Mouse (Mus musculus) kidney, adult 9 months (tissue): ENCODE measurements around the gene Rbp4.
A peak's percentile ranks its signal among the peaks of the same experiment; 100 is the strongest.

Source experiments
- DNase-seq: peaks from one replicate; pipeline ENCODE4 v3.0.0; 2022

Rbp4 gene

DNA sequence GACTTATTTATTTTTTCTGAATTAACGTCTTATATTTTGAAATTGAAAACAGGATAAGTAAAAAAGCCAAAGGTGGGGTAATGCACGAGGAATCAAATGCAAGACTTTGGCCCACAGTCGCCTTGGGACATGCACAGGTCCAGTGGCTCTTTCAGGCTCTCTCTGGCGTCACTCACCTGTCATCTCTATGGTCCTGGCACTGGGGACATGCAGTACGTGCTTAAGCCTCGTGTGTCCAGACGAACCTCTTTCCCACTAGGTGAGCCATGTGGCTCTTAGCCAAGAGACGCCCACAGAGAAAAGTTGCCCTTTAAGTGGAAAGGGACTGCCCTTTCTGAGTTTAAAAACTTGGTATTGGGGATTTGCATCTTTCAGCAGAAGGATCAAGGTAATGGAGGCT lies 35.7 kb downstream of the Rbp4 start:
- DNase-seq: no peak

DNA sequence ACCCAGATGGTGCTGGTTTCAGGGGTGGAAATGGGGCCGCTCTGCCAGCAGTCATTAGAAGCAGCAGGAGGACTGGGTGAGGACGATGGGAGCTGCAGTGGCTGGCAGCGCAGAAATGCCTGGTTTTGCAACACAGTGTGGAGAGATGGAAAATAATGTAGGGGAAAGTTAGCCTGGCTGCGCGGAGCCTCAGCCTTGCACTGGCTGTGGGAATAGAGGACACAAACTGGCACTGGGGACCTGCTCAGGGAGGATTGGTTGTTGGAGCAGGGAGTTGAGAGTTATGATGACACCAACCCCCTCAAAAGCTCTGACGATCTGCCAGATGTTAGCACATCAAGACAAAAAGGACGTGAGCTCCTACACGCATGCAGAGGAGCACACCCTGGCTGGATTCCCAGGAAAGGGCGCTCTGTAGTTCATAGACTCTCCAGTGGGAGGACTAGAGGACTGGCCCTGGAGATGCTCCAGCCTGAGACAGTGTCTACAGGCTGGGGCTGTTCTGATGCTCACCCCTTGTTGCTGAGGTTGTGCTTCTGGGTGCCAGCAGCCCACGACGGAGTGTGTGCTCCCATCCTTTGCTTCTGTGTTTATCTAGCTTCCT lies 38.0 kb downstream of the Rbp4 start:
- DNase-seq: peak; percentile 23

DNA sequence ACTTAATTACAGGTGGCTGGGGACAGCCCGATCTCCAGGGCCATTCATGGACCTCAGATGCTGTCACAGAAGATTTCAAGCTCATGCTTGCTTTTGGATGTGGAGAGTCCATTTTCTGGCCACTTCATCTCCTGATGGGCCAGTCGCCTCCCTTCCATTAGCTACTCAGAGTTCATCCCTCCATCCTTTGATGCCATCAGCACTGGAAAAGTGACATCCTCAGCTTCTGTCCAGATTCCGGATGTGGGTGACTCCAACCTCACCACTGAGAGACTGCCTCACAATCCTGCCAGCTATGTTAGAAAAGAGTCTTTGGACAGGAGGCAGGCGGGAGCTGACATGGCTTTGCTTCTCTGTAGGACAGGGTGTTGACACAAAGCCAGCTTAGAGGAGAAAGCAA lies 39.2 kb downstream of the Rbp4 start:
- no peak for DNase-seq

DNA sequence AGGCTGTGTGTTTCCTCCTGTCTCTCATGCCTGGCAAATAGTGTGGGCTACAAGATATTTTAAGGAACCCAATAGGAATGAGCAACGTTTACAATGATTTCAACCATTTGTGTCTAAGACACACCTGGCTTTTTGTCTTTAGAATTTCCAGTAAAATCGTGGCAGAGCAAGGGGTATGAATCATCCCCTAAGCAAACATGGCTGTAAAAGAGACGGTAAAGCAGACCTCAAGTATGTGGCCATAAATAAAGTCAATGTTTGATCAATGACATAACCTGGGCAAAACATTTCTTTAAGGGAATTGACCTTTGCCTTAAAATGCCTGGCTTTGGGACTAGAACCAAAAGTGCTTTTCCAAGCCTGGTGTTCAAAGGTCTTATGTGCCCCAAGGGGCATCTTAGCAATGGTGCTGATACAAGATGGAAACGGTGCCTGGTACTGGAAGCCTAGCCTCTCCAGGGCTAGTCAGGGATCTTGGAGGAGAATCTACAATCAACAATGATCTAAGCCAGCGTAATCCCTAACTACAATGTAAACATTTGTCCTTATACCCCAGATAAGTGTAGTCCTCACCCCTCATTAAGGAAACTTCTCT lies 42.1 kb downstream of the Rbp4 start:
- DNase-seq: no peak

DNA sequence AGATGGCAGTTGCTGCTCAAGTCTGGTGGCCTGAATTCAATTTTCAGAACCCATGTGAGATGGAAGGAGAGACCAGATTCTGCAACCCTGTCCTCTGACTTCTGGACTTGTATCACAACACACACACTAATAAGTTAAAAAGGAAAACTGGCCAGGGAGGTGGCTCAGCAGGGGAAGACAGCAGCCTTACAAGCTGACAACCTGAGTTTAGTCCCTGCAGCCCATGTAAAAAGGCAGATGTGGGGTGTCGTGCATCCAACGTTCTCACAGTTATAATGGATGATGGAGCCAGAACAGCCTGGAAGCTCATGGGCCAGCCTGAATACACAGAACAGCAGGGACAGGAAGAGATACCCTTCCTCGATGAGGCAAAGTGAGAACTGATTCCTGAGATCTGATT lies 43.7 kb downstream of the Rbp4 start:
- no peak for DNase-seq

GRCm38 (mm10) chr19:38077851-38078540 lies 47.1 kb downstream of the Rbp4 start:
- no peak for DNase-seq

GRCm38 (mm10) chr19:38076251-38076650 lies 48.8 kb downstream of the Rbp4 start:
- no peak for DNase-seq

DNA sequence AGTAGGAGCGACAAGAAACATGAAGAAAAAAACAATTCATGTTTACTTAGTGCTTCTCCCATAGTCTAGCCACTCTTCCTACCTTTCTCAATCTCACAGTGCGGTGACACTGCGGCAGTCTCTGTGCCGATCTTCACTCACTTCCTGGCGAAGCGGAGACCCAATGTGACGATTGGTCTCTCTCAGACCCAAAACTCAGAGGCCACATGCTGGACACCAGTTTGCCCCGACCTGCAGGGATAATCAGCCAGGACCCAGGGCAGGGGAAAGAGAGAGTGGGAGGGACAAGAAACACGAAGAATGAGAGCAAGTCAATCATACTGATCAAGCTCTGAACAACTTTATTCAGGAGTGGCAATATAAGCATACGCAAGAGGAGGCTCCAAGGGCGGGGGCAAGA lies 50.0 kb downstream of the Rbp4 start:
- DNase-seq: no peak

GRCm38 (mm10) chr19:38073226-38073625 lies 51.9 kb downstream of the Rbp4 start:
- DNase-seq: no peak
